In genomic region chr19:40831416-40832201, GRCm38 (mm10) we compare ENCODE assay signal across 8 mouse cellular contexts. TPM values are rescaled to one million over a fixed set of nuclear protein-coding genes. Genes with fewer than 3 reads are reported as not detected.
DNase-seq lines count a peak whose midpoint lies in the region; ATAC-seq and TF ChIP-seq lines count a peak whose summit lies in the region.

No protein-coding gene starts in this region.

- peak; percentile 38 for DNase-seq in ES-CJ7 (ENCODE audit: low read depth, low spot score)
- DNase-seq in adrenal gland, postnatal 4 days (ENCODE audit: low spot score in 2 of 2), result peak; percentile 14
- DNase-seq in heart, postnatal 0 days (ENCODE audit: low spot score), result peak; percentile 43
- DNase-seq in kidney, postnatal 25 days, result peak; percentile 47 to 69
- DNase-seq in right cerebral cortex, adult 18-20 months, result peak; percentile 13
- DNase-seq in yolk sac, embryonic 10.5 days (ENCODE audit: low spot score), result peak; percentile 68

- peak overlapping the region; percentile 86 for H3K4me2 ChIP-seq in heart, postnatal 0 days (ENCODE audit: low read depth, low read length)

- H3K27me3 ChIP-seq in heart, postnatal 0 days (ENCODE audit: control insufficient read depth, insufficient read depth, low read length), result 0 out of 2 replicates have a peak, but pooled peaks cover 5% of the 10 kb centered on the region

- peak overlapping the region; percentile 81 for H3K4me3 ChIP-seq in heart, postnatal 0 days (ENCODE audit: low read depth, low read length)

- H3K27ac ChIP-seq in heart, postnatal 0 days (ENCODE audit: low read depth), result peak overlapping the region; percentile 80

- peak; percentile 56 for ATAC-seq in erythroblast, adult 5-6 weeks (replicated peaks; ENCODE audit: low FRiP score, poor library complexity, severe bottlenecking)
- peak; percentile 53 for ATAC-seq in heart, postnatal 0 days (ENCODE audit: insufficient read depth, low read depth)
- peak; percentile 45 for ATAC-seq in megakaryocyte, adult 5-6 weeks (ENCODE audit: poor library complexity, severe bottlenecking)

- no peak for TF ChIP-seq CTCF in heart, postnatal 0 days (IDR thresholded peaks at IDR 0.05; ENCODE audit: low read depth)

- peaks cover 14% of the 10 kb centered on the region for H3K4me1 ChIP-seq in heart, postnatal 0 days (ENCODE audit: control insufficient read depth, insufficient read depth)

- no peak for TF ChIP-seq EP300 in heart, postnatal 0 days (IDR thresholded peaks at IDR 0.05; ENCODE audit: low read depth)

- no peaks in the 10 kb centered on the region for H3K9me3 ChIP-seq in heart, postnatal 0 days (replicated peaks; ENCODE audit: control insufficient read depth, low read length)

- peaks cover 2% of the 10 kb centered on the region; the same call in 1 of the 2 replicates for H3K36me3 ChIP-seq in heart, postnatal 0 days (replicated peaks; ENCODE audit: control insufficient read depth, insufficient read depth, low read length)

- WGBS in heart, postnatal 0 days, result under 1% methylated on average over 73 of the region's 76 CpGs

- H3K9ac ChIP-seq in heart, postnatal 0 days (replicated peaks; ENCODE audit: low read depth, low read length), result peak overlapping the region; percentile 91

RNA-seq across cellular contexts. Expression of gene Ccnj, which starts 0.5 kb away (rescaled TPM):
- total RNA-seq in adrenal gland, postnatal 4 days (2021), result 10 to 100 TPM; 10.7 to 12.3 TPM
- 0.84 and 1.7 TPM in 2 replicates for total RNA-seq in erythroblast, adult 5-6 weeks (2015; ENCODE audit: low replicate concordance)
- 1.2 and 2.4 TPM in 2 replicates for total RNA-seq in erythroblast, adult 5-6 weeks (2017; ENCODE audit: low replicate concordance)
- 2.4 and 2.7 TPM in 2 replicates for total RNA-seq in heart, postnatal 0 days (2014; rRNA removed; ENCODE audit: low replicate concordance)
- 4.1 and 5.0 TPM in 2 replicates for polyA plus RNA-seq in heart, postnatal 0 days (2015; fragmentation: Nextera tagmentation; extraction: Ambion mirVana)
- 1.7 and 3.6 TPM in 2 replicates for total RNA-seq in megakaryocyte, adult 5-6 weeks (2015)
- 3.8 and 7.4 TPM in 2 replicates for total RNA-seq in megakaryocyte, adult 5-6 weeks (2017)

Comparison
In these comparisons a context has a peak if more than half of its experiments do, and no peak if none do; other contexts are left out.
1. Peak in every context shown above with its lines: DNase-seq, ATAC-seq, H3K4me3 ChIP-seq and H3K27ac ChIP-seq.
2. DNase-seq: peak in every context shown above with its lines; median percentile 68 in yolk sac, embryonic 10.5 days; 58 in kidney, postnatal 25 days; 43 in heart, postnatal 0 days; 38 in ES-CJ7; 14 in adrenal gland, postnatal 4 days; 13 in right cerebral cortex, adult 18-20 months.